Mouse (Mus musculus): ENCODE measurements around the gene 4930518I15Rik. TPM values are rescaled to one million over a fixed set of nuclear protein-coding genes. Genes with fewer than 3 reads are reported as not detected.

4930518I15Rik gene
- polyA plus RNA-seq (2015; fragmentation: Nextera tagmentation; extraction: Ambion mirVana): 6.1 and 7.0 TPM in 2 replicates

DNA sequence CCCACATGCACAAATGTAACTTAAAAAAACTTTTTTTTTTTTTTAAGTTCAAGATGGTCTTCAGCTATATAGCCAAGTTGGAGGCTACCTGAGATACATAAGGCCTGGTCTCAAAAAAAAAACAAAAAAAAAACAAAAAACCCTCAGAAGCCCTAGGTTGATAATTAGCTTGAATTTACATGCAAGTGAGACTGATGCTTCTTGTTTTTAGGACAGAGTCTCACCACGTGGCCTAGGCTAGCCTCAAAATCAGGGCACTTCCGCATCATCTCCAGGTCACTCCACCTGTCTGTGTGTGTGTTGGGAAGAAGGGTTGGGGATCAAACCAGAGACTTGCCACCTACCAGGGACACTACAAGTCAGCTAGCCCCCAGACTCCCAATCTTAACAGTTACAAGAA, at the start of gene 4930518I15Rik:
Gene 4930518I15Rik (minus strand): TSS at position 112 of the 400 bp plus-strand sequence.

GRCm38 (mm10) chr2:156887017-156887416, 29.3 kb upstream of the 4930518I15Rik start, which contains the start of gene Sla2:
TSS of gene Sla2 (minus strand) at chr2:156887192.

GRCm38 (mm10) chr2:156862772-156863486, 5.2 kb upstream of the 4930518I15Rik start, which contains the start of gene Rab5if:
TSS of gene Rab5if (plus strand) at chr2:156863128.

GRCm38 (mm10) chr2:156839319-156840191, 18.2 kb downstream of the 4930518I15Rik start, which contains the start of gene Tgif2:
TSS of gene Tgif2 (plus strand) at chr2:156840007.

Other genes with a start within 250 kb of the 4930518I15Rik start
- gene Dlgap4, start 244.2 kb downstream of the 4930518I15Rik start, polyA plus RNA-seq (2015; fragmentation: Nextera tagmentation; extraction: Ambion mirVana): 25.7 and 28.6 TPM in 2 replicates
- 146 and 168 TPM in 2 replicates for gene Myl9, start 82.5 kb downstream of the 4930518I15Rik start, polyA plus RNA-seq (2015; fragmentation: Nextera tagmentation; extraction: Ambion mirVana)
- gene Tgif2, start 17.9 kb downstream of the 4930518I15Rik start, polyA plus RNA-seq (2015; fragmentation: Nextera tagmentation; extraction: Ambion mirVana): 8.3 and 9.5 TPM in 2 replicates
- 189 and 193 TPM in 2 replicates for gene Rab5if, start 5.2 kb upstream of the 4930518I15Rik start, polyA plus RNA-seq (2015; fragmentation: Nextera tagmentation; extraction: Ambion mirVana)
- 1.6 and 1.8 TPM in 2 replicates for gene Sla2, start 29.2 kb upstream of the 4930518I15Rik start, polyA plus RNA-seq (2015; fragmentation: Nextera tagmentation; extraction: Ambion mirVana)
- 24.8 and 29.1 TPM in 2 replicates for gene Ndrg3, start 134.1 kb upstream of the 4930518I15Rik start, polyA plus RNA-seq (2015; fragmentation: Nextera tagmentation; extraction: Ambion mirVana)
- gene Dsn1, start 149.2 kb upstream of the 4930518I15Rik start, polyA plus RNA-seq (2015; fragmentation: Nextera tagmentation; extraction: Ambion mirVana): 32.8 and 35.8 TPM in 2 replicates
- 2.6 and 2.8 TPM in 2 replicates for gene Soga1, start 221.3 kb upstream of the 4930518I15Rik start, polyA plus RNA-seq (2015; fragmentation: Nextera tagmentation; extraction: Ambion mirVana)
- not detected in 2 replicates for gene Tldc2, start 229.1 kb upstream of the 4930518I15Rik start, polyA plus RNA-seq (2015; fragmentation: Nextera tagmentation; extraction: Ambion mirVana)

Measured in spleen, postnatal 0 days (tissue).